Mouse (Mus musculus) frontal cortex, postnatal 14 days (tissue): Measurements from ENCODE around the gene Mthfd2l.

Experiments
- DNase-seq, 2 experiments: peaks; one replicate each; pipeline ENCODE4 v3.0.0; 2022; ENCODE audit warnings: low spot score in 2 of 2

Gene Mthfd2l

DNA sequence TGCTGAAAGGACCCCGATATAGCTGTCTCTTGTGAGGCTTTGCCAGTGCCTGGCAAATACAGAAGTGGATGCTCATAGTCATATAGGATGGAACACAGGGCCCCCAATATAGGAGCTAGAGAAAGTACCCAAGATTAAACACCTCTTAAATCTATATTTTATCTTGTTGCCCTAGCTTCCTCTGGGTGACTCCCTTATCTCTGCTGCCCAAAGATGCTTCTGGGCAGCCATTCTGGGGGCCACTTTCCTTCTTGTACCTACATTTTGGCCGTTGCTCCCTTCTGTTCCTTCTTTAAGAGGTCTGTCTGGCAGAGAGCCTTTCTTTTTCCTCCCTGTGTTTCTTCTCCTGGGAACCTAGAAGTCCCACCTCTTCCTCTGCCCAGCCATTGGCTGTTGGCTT, 14.5 kb downstream of the Mthfd2l start:
- DNase-seq = no peak

DNA sequence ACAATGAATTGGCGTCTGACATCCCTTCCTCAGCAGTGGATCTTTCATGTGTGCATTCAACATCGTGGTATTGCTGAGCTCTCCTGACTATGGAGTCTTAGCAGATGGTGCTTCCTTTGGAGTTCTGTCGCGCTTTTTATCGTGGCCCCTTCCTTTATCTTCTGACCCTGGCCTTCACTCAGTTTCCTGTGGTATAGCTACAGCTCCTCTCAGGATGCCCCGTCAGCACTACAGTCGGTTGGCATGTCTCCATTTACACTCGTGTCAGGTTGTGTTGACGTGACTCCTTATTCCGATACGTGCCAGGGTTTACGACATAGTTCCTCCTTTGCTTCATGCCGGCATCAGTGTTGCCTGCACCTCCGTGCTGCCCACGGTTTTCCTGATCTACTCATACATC, 18.6 kb downstream of the Mthfd2l start:
- DNase-seq = no peak

DNA sequence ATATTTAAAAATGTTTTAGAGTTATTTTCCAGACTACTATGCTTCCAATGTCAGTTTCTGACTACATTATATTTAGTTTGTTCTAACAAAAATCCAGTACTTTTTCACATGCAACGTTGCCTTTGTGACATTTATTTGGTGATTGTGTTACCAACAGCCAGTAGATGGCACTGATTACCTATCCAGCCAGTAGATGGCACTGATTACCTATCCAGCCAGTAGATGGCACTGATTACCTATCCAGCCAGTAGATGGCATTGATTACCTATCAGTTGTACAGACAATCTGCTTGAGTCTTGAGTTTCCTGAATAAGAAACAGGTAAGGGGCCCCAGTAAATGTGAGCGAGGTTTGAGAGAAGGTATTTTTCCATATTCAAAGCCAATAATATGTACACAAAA, 20.6 kb downstream of the Mthfd2l start:
- DNase-seq = peak in 1 of 2 experiments; percentile 22

DNA sequence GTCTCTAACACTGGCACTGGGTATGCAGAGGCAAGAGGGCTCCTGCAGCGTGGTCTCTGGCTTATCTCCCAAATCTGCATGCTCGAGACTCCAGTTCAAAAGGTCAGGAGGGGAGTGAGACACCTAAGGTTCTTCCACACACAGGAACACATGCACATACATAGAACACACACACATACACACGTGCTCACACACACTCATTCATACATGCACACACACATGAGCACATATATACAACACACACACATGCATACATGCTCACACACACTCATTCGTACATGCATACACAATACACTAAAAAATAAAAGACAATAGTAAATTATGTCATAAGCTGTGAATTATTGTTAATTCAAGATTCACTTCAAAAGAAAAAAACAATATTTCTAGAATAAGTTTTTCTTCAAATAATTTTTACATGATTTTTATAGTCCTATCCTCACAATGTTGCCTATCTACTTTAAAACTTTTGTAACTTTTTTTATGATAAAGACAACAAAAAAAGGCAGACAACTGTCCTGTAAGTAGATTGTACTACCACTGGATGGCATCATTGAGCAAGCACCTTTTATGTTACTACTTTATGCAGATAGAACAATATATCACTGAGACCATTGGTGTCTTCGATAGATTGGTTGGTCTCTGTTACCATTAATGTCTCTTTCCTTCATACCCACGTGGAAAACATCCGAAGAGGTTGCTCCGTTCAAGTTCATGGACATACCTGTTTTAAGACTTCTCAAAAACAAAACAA, 22.0 kb downstream of the Mthfd2l start:
- no peak for DNase-seq

DNA sequence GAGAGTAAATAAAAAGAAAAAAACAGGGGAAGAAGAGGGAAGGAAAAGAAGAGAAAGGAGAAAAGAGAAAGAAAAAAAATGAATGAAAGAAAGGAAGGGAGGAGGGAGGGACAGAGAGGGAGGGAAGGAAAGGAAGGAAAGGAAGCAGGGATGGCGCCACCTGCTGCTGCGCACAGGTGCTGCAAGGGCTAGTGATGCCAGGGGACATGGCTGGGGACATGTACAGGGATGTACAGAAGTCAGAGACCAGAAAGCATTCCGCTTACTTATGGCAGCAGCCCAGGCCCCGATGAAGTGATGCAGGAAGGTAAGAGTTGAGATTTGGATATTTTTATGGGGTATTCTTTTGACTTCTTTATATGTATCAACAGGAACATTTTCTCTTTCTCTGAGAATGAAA, 33.4 kb downstream of the Mthfd2l start:
- no peak for DNase-seq

DNA sequence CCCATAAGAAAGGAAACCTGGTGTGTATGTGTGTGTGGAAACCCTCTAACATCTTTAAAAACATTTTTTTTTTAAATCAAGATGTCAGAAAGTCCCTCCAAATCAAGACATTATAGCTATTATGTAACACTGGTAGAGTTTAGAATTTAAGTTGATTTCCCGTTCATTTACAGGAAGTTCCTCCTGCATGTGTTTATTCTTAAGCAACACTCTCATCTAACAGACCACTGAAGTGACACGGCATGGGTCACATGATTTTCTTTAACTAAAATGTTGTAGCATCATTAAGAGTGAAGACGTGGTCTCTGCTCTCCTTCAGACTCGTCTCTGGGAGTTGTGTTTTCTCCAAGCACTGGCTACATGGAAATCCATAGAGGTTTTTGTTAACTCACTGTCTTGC, 33.8 kb downstream of the Mthfd2l start:
- no peak for DNase-seq

DNA sequence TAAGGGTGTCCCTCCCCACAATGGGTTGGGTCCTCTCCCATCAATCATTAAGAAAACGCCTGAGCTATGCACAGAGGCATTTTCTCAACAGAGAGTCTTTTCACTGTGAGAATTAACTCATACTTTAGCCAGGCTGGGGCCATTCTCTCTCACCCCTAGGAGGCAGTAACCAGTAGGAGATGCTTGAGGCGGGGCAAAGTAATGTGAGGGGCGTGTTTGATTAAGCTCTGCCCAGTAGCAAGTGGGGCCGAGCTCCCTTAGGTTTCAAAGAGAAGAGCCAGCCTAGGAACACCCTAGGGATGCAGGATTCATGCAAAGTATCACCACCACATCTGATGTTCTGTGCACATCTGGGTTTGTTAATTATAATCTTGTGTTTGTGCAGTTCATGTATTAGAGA, 34.5 kb downstream of the Mthfd2l start:
- no peak for DNase-seq

DNA sequence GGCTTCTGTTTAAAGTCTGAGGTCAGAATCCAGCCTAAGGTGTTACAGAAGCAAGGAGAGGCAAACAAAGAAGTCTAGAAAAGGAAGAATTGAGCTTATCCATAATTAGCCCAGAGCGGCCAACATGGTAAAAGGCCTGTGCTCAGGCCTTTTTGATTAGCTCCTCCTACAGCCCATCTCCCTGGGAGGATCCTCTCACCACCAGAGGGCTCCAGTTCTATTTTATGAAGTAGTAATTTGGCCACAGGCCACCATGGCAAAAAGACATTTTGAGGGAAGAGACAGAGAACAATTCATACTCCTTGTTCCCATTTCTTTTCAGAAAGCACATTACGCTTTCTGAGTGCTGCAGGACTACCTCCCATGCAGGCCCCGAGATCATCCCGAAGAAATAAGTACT, 46.3 kb downstream of the Mthfd2l start:
- DNase-seq = peak in 1 of 2 experiments; percentile 36

DNA sequence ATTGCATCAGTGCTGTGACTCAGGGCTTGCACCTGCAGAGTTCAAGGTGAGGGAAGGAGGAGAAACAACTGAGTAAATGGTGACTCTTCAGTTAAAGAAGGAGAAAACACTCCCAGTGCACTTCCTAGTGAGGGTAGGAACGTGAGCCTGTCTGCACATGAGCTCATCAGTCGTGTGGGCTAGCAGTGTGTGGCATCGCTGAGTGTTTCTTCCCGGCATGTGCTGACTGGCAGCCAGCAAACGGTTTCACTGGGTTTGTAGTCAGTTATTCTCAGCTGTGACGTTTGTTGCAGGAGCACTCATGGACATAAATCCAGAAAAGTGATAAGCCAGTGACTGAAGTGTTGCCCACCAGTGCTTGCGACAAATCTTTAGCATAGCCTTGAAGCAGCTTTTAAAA, 49.4 kb downstream of the Mthfd2l start:
- no peak for DNase-seq

DNA sequence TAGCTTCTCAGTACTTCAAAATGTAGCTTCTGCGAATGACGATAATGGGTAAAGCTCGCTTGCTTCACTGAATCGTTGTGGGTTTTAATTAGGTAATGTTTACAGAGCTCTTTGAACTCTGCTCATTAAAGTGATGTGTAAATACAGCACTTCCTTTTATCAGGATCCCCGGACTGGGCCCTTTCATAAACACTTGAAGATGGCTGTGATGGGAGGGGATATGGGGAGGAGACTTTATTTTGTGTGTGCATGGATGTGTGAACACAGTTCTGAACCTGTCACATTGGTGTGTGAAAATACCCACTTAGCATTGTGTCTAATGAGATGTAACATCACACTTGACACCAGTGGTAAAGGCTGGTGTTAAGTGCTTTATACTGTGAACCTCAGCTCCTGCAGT, 56.7 kb downstream of the Mthfd2l start:
- DNase-seq = no peak

DNA sequence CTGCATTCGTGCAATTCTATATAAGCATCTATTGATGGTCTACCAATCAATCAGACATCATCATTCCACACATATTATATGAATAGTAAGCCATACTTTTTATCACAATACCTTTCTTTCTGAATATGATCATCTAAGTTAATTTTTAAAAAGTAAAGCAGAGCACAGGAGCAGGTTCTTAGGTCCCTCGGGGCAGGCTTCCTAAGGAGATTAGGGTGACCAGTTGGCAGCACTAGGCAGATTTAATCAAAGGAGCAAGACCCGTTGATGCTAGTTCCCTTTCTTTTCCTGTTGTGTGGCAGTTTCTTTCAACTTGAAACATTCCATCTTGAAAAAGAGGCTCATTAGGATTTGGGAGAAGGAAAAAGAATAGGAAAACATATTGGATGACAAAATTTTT, 57.2 kb downstream of the Mthfd2l start:
- no peak for DNase-seq

DNA sequence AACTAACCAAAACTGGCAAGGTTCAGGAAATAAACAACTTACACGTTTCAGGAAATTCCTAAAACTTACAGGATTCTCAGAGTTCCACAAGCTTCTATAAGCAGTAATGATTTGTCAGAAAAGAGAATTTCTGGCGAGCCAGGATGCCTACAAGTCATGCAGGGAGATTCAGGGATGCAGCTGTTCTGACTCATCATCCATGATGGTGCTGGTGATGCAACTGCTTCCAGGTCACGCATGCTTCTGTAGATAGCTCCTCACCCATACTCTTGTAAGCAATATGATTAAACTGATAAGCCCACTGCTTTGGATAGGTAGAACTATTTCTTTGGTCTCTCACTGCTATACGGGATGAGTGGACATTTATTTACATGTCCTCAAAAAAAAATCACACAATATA, 57.7 kb downstream of the Mthfd2l start:
- no peak for DNase-seq

DNA sequence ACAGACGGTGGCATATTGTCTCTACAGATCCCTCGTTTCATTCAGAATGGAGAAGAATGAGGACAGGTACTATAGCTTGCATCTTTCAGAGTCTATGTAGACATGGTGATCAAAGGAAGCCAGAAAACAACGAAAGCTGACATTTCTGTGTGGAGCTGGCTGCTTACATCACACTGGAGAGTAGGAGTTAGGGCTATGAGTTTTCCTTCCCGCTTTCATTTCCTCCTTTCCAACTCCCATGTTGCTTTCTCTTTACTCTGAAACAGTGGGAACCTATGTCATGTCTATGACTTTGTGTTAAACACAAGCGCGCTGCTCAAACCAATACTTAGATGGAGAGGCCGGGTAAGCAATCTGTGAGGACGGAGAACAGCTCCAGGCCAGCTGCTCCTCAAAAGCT, 69.0 kb downstream of the Mthfd2l start:
- DNase-seq = no peak

DNA sequence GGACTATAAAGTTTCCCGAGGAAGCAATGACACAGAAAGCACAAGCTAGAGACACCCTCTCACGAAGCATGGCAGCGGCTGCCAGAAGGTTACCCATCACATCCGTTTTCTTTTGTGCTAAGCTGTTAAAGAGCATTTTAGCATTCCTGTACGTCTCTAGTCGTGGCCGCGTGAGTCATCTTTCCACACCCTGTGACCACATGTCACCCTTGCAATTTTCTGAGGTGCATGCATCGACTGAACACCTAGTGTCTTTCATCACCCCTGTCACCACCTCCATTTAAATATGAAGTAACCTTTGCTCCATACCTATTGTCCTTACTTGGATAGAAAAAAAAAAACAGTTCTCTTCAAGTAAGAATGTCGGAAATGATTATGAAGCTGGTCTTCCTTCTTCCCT, 84.3 kb downstream of the Mthfd2l start:
- DNase-seq = no peak

DNA sequence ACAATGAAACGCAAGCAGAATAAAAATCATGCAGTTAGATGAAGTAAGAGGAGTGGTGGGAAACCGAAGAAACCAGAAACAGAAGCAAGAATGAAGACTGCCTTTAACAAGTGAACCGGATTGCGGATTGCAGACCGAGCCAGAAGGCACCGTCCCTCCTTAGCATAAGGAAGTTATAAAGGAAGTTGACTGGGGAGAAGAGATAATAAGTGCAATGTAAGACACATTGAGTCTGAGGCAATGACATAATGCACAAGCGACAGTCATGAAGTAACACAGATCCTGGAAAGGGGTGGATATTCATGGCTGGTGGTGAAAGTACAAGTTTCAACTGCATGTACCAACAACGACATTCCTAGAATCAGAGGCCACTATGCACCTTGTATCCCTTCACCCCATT, 92.2 kb downstream of the Mthfd2l start:
- no peak for DNase-seq

DNA sequence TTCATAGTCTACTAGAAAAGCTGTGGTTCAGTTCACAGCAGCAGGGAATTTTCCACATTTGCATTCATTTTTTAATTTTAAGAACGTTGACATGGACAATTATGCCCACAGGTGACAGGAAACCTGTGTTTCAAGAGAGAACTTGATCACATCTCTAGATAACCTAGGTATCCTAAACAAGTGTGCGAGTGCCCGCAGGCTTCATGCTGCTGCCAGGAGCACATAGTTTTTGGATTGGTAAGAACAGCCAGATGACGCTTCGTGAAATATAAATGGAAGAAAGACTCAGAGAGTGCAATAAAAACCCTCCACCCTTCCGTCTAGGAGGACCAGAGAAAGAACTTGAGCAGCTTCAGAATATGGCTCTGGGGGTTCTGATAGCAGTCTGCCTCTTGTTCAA, 96.2 kb downstream of the Mthfd2l start, which contains the start of gene Epgn:
TSS of gene Epgn (plus strand) at position 301 of the 400 bp plus-strand sequence.
- no peak for DNase-seq

DNA sequence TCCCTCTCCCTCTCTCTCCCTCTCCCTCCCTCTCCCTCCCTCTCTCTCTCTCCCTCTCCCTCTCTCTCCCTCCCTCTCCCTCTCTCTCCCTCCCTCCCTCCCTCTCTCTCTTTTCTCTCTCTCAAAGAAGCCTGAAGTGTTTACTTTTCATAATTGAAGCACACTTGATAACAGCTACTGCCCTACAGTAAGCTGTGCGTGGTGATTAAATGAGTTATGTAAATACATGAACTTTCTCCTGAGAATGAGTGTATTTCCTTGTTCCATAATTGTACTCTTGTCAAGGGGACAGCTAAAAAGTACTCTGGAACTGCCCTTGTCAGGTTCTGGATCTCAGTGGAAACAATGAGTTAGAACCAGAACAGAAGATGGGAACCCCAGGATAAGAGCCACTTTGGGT, 96.9 kb downstream of the Mthfd2l start:
- no peak for DNase-seq

DNA sequence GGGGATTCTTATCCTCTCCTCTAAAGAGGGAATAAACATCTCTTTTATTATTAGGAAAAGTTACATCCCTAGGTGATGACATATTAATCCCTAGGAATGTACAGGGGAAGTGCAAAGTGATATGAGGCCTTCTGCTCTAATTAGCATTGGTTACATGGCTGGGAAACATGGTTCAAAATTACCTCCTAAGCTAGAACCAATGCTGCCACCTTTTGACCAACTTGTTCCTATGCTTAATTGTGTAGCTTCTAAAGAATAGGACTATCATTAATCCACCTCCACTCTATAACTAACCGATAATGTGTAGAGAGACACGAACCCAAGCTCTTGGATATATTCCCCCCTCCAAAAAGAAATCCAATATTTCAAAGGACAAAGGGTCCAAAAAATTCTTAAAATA, 99.7 kb downstream of the Mthfd2l start:
- DNase-seq = no peak

DNA sequence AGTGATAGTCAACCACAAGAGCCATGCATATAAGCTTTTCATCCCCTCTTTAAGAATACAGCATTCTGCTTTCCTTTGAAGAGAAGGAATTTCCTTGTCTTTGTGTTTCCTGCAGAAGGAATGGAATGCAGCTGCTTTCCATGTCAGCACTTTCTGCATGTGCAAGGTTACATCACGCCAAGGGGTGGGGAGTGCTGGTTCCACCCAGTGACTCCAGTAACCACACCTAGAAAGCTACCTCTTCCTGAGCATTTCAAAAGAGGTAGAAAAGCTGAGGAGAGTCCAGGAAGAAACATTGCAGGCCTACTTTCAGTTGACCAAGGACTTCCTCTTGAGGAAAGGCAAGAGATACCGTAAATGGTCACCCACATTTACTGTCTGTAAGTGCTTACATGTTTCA, 104.4 kb downstream of the Mthfd2l start:
- DNase-seq = no peak

DNA sequence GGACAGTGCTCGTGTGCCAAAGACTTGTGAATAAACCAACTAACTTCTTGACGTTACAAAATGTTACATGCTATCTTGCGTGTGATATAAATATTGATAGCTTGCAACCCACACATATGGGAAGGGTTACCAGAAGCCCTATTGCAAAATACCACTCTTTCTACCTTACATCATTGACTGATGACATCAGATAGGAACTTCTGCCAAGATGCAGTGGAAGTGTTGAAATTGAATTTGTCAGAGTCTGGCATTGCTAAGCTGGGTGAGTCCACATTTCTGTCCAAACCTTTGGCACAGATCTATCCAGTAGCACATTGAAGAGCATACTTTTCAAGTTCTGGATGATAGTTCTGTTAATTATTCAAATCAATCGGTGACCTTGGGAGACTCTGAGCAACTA, 105.7 kb downstream of the Mthfd2l start:
- DNase-seq = no peak

DNA sequence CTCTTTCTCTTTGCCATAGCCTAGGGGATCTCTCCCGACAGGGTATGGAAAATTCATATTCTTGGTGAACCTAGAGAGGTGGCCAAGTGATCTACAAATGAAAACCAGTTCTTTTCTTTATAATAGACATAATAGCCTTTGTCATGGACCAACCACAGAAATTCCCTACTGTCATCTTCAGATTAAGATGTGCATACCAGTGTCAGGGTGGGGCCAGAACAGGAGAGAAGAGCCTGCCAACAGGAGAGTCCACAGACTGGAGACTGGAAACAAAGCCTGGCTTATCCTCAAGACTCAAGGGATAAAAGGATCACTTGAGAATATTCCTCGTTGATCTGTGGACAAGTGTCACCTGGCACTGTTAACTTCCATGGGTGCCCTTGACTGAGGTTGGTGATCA, 106.8 kb downstream of the Mthfd2l start:
- no peak for DNase-seq

DNA sequence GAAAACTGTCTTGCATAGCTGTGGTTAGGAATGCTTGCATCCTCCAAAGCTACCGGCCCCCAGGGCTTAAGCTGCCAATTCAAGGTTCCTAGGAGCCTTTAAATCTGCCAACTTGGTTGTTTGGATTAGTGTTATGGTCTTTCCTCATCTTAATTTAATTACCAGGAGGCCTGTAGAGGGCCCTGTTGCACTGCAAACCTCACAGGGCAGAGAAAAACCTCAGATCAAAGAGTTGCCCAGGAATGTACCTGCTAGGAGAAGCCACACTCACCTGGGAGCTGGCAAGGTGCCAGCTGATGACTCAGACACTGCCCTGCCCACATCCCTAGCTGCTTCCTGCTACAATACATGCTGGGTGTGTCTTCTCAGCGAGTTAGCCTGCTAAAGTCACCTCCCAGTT, 107.6 kb downstream of the Mthfd2l start:
- DNase-seq = peak in 1 of 2 experiments; percentile 3

DNA sequence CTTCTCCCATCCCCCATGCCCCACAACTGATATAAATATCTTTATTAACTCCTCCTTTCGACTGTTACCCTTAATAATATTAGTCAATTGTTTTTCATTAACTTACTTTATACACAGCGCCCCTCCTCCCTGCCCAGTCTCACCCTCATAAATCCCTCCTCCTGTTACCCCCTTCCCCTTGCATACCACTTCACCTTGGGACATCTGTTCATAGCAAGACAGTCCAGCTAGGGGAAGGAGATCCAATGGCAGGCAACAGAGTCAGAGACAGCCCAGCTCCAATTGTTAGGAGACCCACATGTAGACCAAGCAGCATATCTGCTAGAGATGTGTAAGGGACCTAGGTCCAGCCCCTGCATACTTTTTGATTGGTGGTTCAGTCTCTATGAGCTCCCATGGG, 108.0 kb downstream of the Mthfd2l start:
- no peak for DNase-seq

DNA sequence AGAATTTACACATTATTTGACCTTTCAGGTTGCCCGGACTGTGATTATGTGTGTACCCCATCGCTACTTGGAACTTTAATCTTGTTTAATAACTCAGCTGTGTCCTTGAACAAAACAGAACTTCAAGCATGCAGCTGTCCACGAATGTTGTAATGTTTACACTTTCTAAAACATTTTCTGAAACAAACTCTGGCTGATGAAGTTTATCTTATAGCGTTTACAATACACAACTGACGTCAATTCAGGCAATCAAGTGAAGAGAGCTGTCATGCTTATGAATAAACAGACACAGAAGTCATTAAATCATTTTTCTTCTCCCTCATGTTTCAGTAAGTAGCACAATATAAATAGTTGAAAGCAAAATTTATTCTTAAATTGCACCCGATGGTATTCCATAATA, 117.1 kb downstream of the Mthfd2l start:
- no peak for DNase-seq
